Mouse (Mus musculus): ENCODE data around the gene AC134908.4. TPM values are rescaled to one million over a fixed set of nuclear protein-coding genes. Genes with fewer than 3 reads are reported as not detected.

The AC134908.4 gene
- total RNA-seq, 2 experiments from 2014 or later = 0.75 TPM; not detected in 1

GRCm38 (mm10) chr17:25831451-25832281 lies 36.2 kb upstream of the AC134908.4 start:
- no peak for DNase-seq (ENCODE audit: low spot score in 2 of 2)

GRCm38 (mm10) chr17:25830806-25831431 lies 35.5 kb upstream of the AC134908.4 start:
- no peak for DNase-seq (ENCODE audit: low spot score in 2 of 2)

GRCm38 (mm10) chr17:25830200-25830753 lies 34.8 kb upstream of the AC134908.4 start:
- DNase-seq (ENCODE audit: low spot score in 2 of 2) = no peak

GRCm38 (mm10) chr17:25829558-25830017 lies 34.1 kb upstream of the AC134908.4 start:
- DNase-seq (ENCODE audit: low spot score in 2 of 2) = no peak

- DNase-seq (ENCODE audit: low spot score in 2 of 2) = peak in 1 of 2 experiments; percentile 72
Observed at GRCm38 (mm10) chr17:25828712-25829557, 33.5 kb upstream of the AC134908.4 start, which contains the start of gene Jmjd8. TSS of gene Jmjd8 (plus strand) at chr17:25828867.

- no peak for DNase-seq (ENCODE audit: low spot score in 2 of 2)
Observed at GRCm38 (mm10) chr17:25828223-25828594, 32.8 kb upstream of the AC134908.4 start.

- DNase-seq (ENCODE audit: low spot score in 2 of 2) = no peak
Observed at GRCm38 (mm10) chr17:25827546-25828222, 32.2 kb upstream of the AC134908.4 start.

- no peak for DNase-seq (ENCODE audit: low spot score in 2 of 2)
Observed at GRCm38 (mm10) chr17:25827011-25827410, 31.6 kb upstream of the AC134908.4 start.

GRCm38 (mm10) chr17:25825984-25826570 lies 30.6 kb upstream of the AC134908.4 start:
- DNase-seq (ENCODE audit: low spot score in 2 of 2) = no peak

- no peak for DNase-seq (ENCODE audit: low spot score in 2 of 2)
Observed at GRCm38 (mm10) chr17:25825311-25825710, 29.9 kb upstream of the AC134908.4 start.

GRCm38 (mm10) chr17:25824362-25825142 lies 29.1 kb upstream of the AC134908.4 start:
- DNase-seq (ENCODE audit: low spot score in 2 of 2) = no peak

GRCm38 (mm10) chr17:25823452-25823851 lies 28.0 kb upstream of the AC134908.4 start, which contains the start of gene Wdr24:
TSS of gene Wdr24 (plus strand) at chr17:25823627.
- peak in 1 of 2 experiments; percentile 65 for DNase-seq (ENCODE audit: low spot score in 2 of 2)

GRCm38 (mm10) chr17:25818851-25819780 lies 23.7 kb upstream of the AC134908.4 start:
- DNase-seq (ENCODE audit: low spot score in 2 of 2) = no peak

- no peak for DNase-seq (ENCODE audit: low spot score in 2 of 2)
Observed at GRCm38 (mm10) chr17:25817662-25818061, 22.2 kb upstream of the AC134908.4 start.

GRCm38 (mm10) chr17:25813471-25813870 lies 18.0 kb upstream of the AC134908.4 start:
- DNase-seq (ENCODE audit: low spot score in 2 of 2) = peak; percentile 81 to 90

- no peak for DNase-seq (ENCODE audit: low spot score in 2 of 2)
Observed at GRCm38 (mm10) chr17:25810890-25811289, 15.4 kb upstream of the AC134908.4 start.

GRCm38 (mm10) chr17:25809606-25810340 lies 14.3 kb upstream of the AC134908.4 start:
- no peak for DNase-seq (ENCODE audit: low spot score in 2 of 2)
